Mouse (Mus musculus) liver, postnatal 0 days (tissue): ENCODE results near the gene Arhgef11.

Experiments
- CTCF ChIP-seq: sonication (generic); IDR thresholded peaks from 2 replicates; pipeline ENCODE4 v1.5.1; 2016; ENCODE audit warnings: antibody characterized with exemption, low read depth
- EP300 ChIP-seq: IDR thresholded peaks from 2 replicates; pipeline ENCODE4 v1.6.1; 2016; ENCODE audit warnings: antibody characterized with exemption, low read depth, mild to moderate bottlenecking

- TF ChIP-seq CTCF (no peak), EP300 (no peak)
Observed at GRCm38 (mm10) chr3:87658348-87658747, 41.0 kb downstream of the Arhgef11 start.
